In the genomic region with DNA sequence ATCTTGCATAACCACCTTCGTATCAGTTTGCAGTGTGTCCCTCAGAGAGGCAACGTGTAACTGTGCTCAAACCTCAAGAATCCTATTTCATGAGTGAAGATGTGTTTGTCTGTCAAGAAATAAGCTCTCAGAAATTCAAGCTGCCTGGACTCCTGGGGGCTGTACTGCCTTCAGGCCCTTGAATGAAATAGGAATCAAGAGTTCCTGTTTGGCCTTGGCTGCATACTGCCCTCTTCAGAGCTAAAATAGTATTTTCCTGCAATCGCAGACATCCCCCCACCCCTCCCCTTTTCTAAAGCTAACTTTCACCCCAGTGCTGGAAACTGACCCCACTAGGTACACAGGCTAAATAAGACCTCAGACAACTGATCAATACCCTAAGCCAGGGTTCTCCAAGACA, we compare ENCODE assay signal across 13 mouse cellular contexts. TPM values are rescaled to one million over a fixed set of nuclear protein-coding genes. Genes with fewer than 3 reads are reported as not detected.
DNase-seq lines count a peak whose midpoint lies in the region; ATAC-seq lines count a peak whose summit lies in the region.
"Had no signal": no experiment of that assay in that cellular context is flagged by ENCODE, and none has a peak within 500 bp of the region (broad histone marks: within the 10 kb centered on the region; RNA-seq: fewer than 3 reads in every experiment).

No protein-coding gene starts in this region.

- peaks cover 14% of the 10 kb centered on the region; the same call in 1 of the 2 replicates for H3K4me1 ChIP-seq in limb, embryonic 11.5 days (ENCODE audit: control insufficient read depth, insufficient read depth, low read length)
- H3K4me1 ChIP-seq in limb, embryonic 10.5 days, result peaks cover 45% of the 10 kb centered on the region

- no peak overlapping the region for H3K4me3 ChIP-seq in limb, embryonic 11.5 days (ENCODE audit: low read depth, low read length)
- H3K4me3 ChIP-seq in limb, embryonic 10.5 days, result no peak overlapping the region
- H3K4me3 ChIP-seq: heart, embryonic 10.5 days had no signal

- H3K9ac ChIP-seq in limb, embryonic 11.5 days (ENCODE audit: low read length), result no peak overlapping the region

- H3K27ac ChIP-seq in limb, embryonic 11.5 days (replicated peaks; ENCODE audit: low read depth, low read length), result no peak overlapping the region
- H3K27ac ChIP-seq in limb, embryonic 10.5 days, result no peak overlapping the region
- H3K27ac ChIP-seq: heart, embryonic 10.5 days had no signal

- 35% methylated on average over 3 of the region's 3 CpGs for WGBS in limb, embryonic 11.5 days
- 45% methylated on average over 3 of the region's 3 CpGs for WGBS in limb, embryonic 10.5 days

- no peaks in the 10 kb centered on the region for H3K36me3 ChIP-seq in limb, embryonic 11.5 days (ENCODE audit: control insufficient read depth, insufficient read depth, low read length)
- no peaks in the 10 kb centered on the region for H3K36me3 ChIP-seq in limb, embryonic 10.5 days
- H3K36me3 ChIP-seq: heart, embryonic 10.5 days had no signal

- H3K4me2 ChIP-seq in limb, embryonic 11.5 days (ENCODE audit: low read depth, severe bottlenecking), result no peak overlapping the region
- H3K4me2 ChIP-seq: liver, embryonic 11.5 days had no signal

- no peaks in the 10 kb centered on the region for H3K27me3 ChIP-seq in limb, embryonic 11.5 days (ENCODE audit: control insufficient read depth, insufficient read depth, low read length)
- H3K27me3 ChIP-seq in limb, embryonic 10.5 days (ENCODE audit: low read depth, poor library complexity, severe bottlenecking), result peaks cover 26% of the 10 kb centered on the region

- no peaks in the 10 kb centered on the region for H3K9me3 ChIP-seq in limb, embryonic 11.5 days (ENCODE audit: control insufficient read depth, low read length)
- no peaks in the 10 kb centered on the region for H3K9me3 ChIP-seq in limb, embryonic 10.5 days (replicated peaks)
- H3K9me3 ChIP-seq: heart, embryonic 10.5 days had no signal

- ATAC-seq in CD4-positive, CD25-positive, alpha-beta regulatory T cell, adult 4 months, result no peak
- ATAC-seq in limb, embryonic 11.5 days (ENCODE audit: insufficient number of reproducible peaks, low FRiP score, low TSS enrichment, low read depth), result no peak
- ATAC-seq in frontal cortex, adult (ENCODE audit: low TSS enrichment), result no peak

- peak; percentile 48 for DNase-seq in CD4-positive, CD25-positive, alpha-beta regulatory T cell, adult 2 months (ENCODE audit: low read depth, low spot score)
- peak; percentile 36 for DNase-seq in limb, embryonic 11.5 days (ENCODE audit: low spot score)
- no peak for DNase-seq in limb, embryonic 10.5 days (ENCODE audit: low spot score)
- peak; percentile 59 for DNase-seq in A20 (ENCODE audit: low read depth, low spot score)
- DNase-seq in induced T-regulatory cell, adult 2 months (ENCODE audit: low read depth), result peak; percentile 44
- DNase-seq in cerebellum, postnatal 4 days (ENCODE audit: low spot score in 2 of 2), result no peak
- DNase-seq: cerebellum, adult 8-10 months; kidney, postnatal 36 days; right cerebral cortex, postnatal 4 days had no signal

RNA-seq across cellular contexts. Expression of gene Whrn, which starts 2.6 kb away (rescaled TPM):
- polyA plus RNA-seq in CD4-positive, CD25-positive, alpha-beta regulatory T cell, adult 4 months (2017; shearing (Covaris generic)), result 1 to 10 TPM; 3.4 to 4.0 TPM
- polyA plus RNA-seq in limb, embryonic 11.5 days (2014; fragmentation: Nextera tagmentation; extraction: Ambion mirVana), result 13.8 and 14.0 TPM in 2 replicates
- 8.5 and 13.9 TPM in 2 replicates for polyA plus RNA-seq in limb, embryonic 10.5 days (2016; fragmentation: Nextera tagmentation; extraction: Ambion mirVana)

RNA-seq across cellular contexts. Expression of gene Atp6v1g1, which starts 46.2 kb away (rescaled TPM):
- polyA plus RNA-seq in CD4-positive, CD25-positive, alpha-beta regulatory T cell, adult 4 months (2017; shearing (Covaris generic)), result 100 to 1,000 TPM; 198 to 222 TPM
- polyA plus RNA-seq in limb, embryonic 11.5 days (2014; fragmentation: Nextera tagmentation; extraction: Ambion mirVana), result 277 and 294 TPM in 2 replicates
- polyA plus RNA-seq in limb, embryonic 10.5 days (2016; fragmentation: Nextera tagmentation; extraction: Ambion mirVana), result 204 and 239 TPM in 2 replicates

Comparison
In these comparisons a context has a peak if more than half of its experiments do, and no peak if none do; other contexts are left out.
1. DNase-seq: peak in CD4-positive, CD25-positive, alpha-beta regulatory T cell, adult 2 months (single experiment), limb, embryonic 11.5 days (single experiment), A20 (single experiment) and induced T-regulatory cell, adult 2 months (single experiment); none in limb, embryonic 10.5 days (single experiment) and cerebellum, postnatal 4 days (0 of 2).